ENCODE assay signal across 12 mouse cellular contexts in the genomic region with DNA sequence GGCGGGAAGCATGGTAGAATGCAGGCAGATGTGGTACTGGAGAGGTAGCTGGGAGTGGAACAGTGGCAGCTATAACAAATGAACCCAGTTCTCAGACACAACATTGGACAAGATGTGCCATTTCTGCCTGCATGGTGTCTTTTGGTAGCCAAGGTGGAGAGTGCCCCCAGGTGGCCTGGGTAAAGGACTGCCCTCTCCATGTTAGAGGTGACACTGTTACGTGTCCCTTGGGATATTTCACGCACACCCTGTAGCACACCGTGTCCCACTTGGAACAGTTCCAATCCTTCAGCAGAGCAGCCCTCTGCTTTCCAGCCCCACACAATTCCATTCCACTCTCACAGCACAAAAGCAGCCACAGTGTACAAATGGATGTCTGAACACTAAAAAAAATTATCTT. TPM values are rescaled to one million over a fixed set of nuclear protein-coding genes. Genes with fewer than 3 reads are reported as not detected.
DNase-seq lines count a peak whose midpoint lies in the region; ATAC-seq lines count a peak whose summit lies in the region.
"Had no signal": no experiment of that assay in that cellular context is flagged by ENCODE, and none has a peak within 500 bp of the region (broad histone marks: within the 10 kb centered on the region; RNA-seq: fewer than 3 reads in every experiment).

No protein-coding gene starts in this region.

- H3K27me3 ChIP-seq in kidney, embryonic 16.5 days (ENCODE audit: insufficient read depth, low read length) = no peaks in the 10 kb centered on the region
- no peaks in the 10 kb centered on the region for H3K27me3 ChIP-seq in limb, embryonic 10.5 days (ENCODE audit: low read depth, poor library complexity, severe bottlenecking)
- H3K27me3 ChIP-seq: lung, embryonic 15.5 days had no signal

- WGBS in kidney, embryonic 16.5 days = 63% methylated on average over 4 of the region's 4 CpGs
- 75% methylated on average over 4 of the region's 4 CpGs for WGBS in limb, embryonic 10.5 days

- no peaks in the 10 kb centered on the region for H3K4me1 ChIP-seq in kidney, embryonic 16.5 days (ENCODE audit: insufficient read depth, low read length)
- peaks cover 4% of the 10 kb centered on the region; the same call in 1 of the 2 replicates for H3K4me1 ChIP-seq in limb, embryonic 10.5 days
- H3K4me1 ChIP-seq: lung, embryonic 15.5 days had no signal

- ATAC-seq in kidney, embryonic 16.5 days (ENCODE audit: low FRiP score, low TSS enrichment) = no peak

- no peak overlapping the region for H3K4me3 ChIP-seq in kidney, embryonic 16.5 days (ENCODE audit: low read length)
- no peak overlapping the region for H3K4me3 ChIP-seq in limb, embryonic 10.5 days
- H3K4me3 ChIP-seq: lung, embryonic 15.5 days; myocyte had no signal

- no peaks in the 10 kb centered on the region for H3K36me3 ChIP-seq in kidney, embryonic 16.5 days (ENCODE audit: insufficient read depth, low read length)
- H3K36me3 ChIP-seq in limb, embryonic 10.5 days = no peaks in the 10 kb centered on the region
- H3K36me3 ChIP-seq: lung, embryonic 15.5 days had no signal

- H3K27ac ChIP-seq in kidney, embryonic 16.5 days (ENCODE audit: low read length) = no peak overlapping the region
- H3K27ac ChIP-seq in limb, embryonic 10.5 days = no peak overlapping the region
- H3K27ac ChIP-seq: lung, embryonic 15.5 days had no signal

- H3K9ac ChIP-seq in kidney, embryonic 16.5 days (replicated peaks; ENCODE audit: low read length) = no peak overlapping the region
- H3K9ac ChIP-seq: lung, embryonic 15.5 days had no signal

- peak; percentile 30 for DNase-seq in adrenal gland, adult 2 months
- DNase-seq in adrenal gland, adult 18-20 months (ENCODE audit: low spot score in 2 of 2) = no peak
- peak; percentile 42 for DNase-seq in kidney, postnatal 10 days
- peak; percentile 27 to 41 for DNase-seq in CD8-positive naive resting alpha-beta T cell, adult 2 months (ENCODE audit: low read depth in 2 of 2, low spot score in 2 of 2)
- DNase-seq in kidney, postnatal 36 days = peak; percentile 56 to 74
- no peak for DNase-seq in urinary bladder, adult 2 months (ENCODE audit: low spot score)
- DNase-seq in limb, embryonic 10.5 days (ENCODE audit: low spot score) = no peak

- no peaks in the 10 kb centered on the region for H3K9me3 ChIP-seq in kidney, embryonic 16.5 days (ENCODE audit: low read length)
- H3K9me3 ChIP-seq in limb, embryonic 10.5 days (replicated peaks) = no peaks in the 10 kb centered on the region
- H3K9me3 ChIP-seq: lung, embryonic 15.5 days had no signal

- no peak overlapping the region for H3K4me2 ChIP-seq in kidney, embryonic 16.5 days (replicated peaks; ENCODE audit: low read depth, low read length)
- H3K4me2 ChIP-seq: lung, embryonic 15.5 days had no signal

RNA-seq across cellular contexts. Expression of a gene that starts 18.0 kb away (rescaled TPM):
- total RNA-seq in adrenal gland, adult 2 months (2021) = 10 to 100 TPM; 14.9 to 18.5 TPM
- 22.1 and 24.3 TPM in 2 replicates for polyA plus RNA-seq in adrenal gland, adult 2 months (2012; rRNA removed)
- 10 to 100 TPM; 16.6 to 17.3 TPM for total RNA-seq in adrenal gland, adult 18-20 months (2021)
- 57.1 and 69.9 TPM in 2 replicates for polyA plus RNA-seq in kidney, embryonic 16.5 days (2015; fragmentation: Nextera tagmentation; extraction: Ambion mirVana)
- polyA plus RNA-seq in urinary bladder, adult 2 months (2012; rRNA removed) = 10.0 and 10.5 TPM in 2 replicates
- 4.2 and 4.3 TPM in 2 replicates for polyA plus RNA-seq in limb, embryonic 10.5 days (2016; fragmentation: Nextera tagmentation; extraction: Ambion mirVana)

RNA-seq across cellular contexts. Expression of a gene that starts 37.4 kb away (rescaled TPM):
- 10 to 100 TPM in 1 of 2 experiments, not detected in 1; 15.4 TPM for total RNA-seq in adrenal gland, adult 2 months (2021)
- not detected in 2 replicates for polyA plus RNA-seq in adrenal gland, adult 2 months (2012; rRNA removed)
- total RNA-seq in adrenal gland, adult 18-20 months (2021) = not detected
- polyA plus RNA-seq in kidney, embryonic 16.5 days (2015; fragmentation: Nextera tagmentation; extraction: Ambion mirVana) = 1.6 and 2.7 TPM in 2 replicates
- 0.37 and 0.78 TPM in 2 replicates for polyA plus RNA-seq in urinary bladder, adult 2 months (2012; rRNA removed)
- not detected in 2 replicates for polyA plus RNA-seq in limb, embryonic 10.5 days (2016; fragmentation: Nextera tagmentation; extraction: Ambion mirVana)
- total RNA-seq: hematopoietic stem cell, adult 5-6 weeks; layer of hippocampus, postnatal 14 days had no signal
- polyA plus RNA-seq: myocyte had no signal

Comparison
In these comparisons a context has a peak if more than half of its experiments do, and no peak if none do; other contexts are left out.
1. DNase-seq: peak in adrenal gland, adult 2 months (single experiment), kidney, postnatal 10 days (single experiment), CD8-positive naive resting alpha-beta T cell, adult 2 months (2 of 2) and kidney, postnatal 36 days (2 of 2); none in adrenal gland, adult 18-20 months (0 of 2), urinary bladder, adult 2 months (single experiment) and limb, embryonic 10.5 days (single experiment).